Mouse (Mus musculus) thymus, adult 2 months (tissue): ENCODE data around the gene Zglp1. TPM values are rescaled to one million over a fixed set of nuclear protein-coding genes. Genes with fewer than 3 reads are reported as not detected.

Experiments
- DNase-seq: peaks from one replicate; pipeline ENCODE4 v3.0.0; 2021
- H3K27ac ChIP-seq: fragments of 200-500 bp; 2 replicates; pipeline ENCODE4 v1.5.1; 2012; ENCODE audit warnings: low read length, control low read depth; ENCODE audit not compliant: control insufficient read depth, insufficient read depth
- H3K27me3 ChIP-seq: fragments of 200-500 bp; 2 replicates; pipeline ENCODE4 v1.6.1; 2012; ENCODE audit warnings: mild to moderate bottlenecking, low read length, moderate library complexity, mixed read lengths; ENCODE audit not compliant: control insufficient read depth, insufficient read depth
- H3K36me3 ChIP-seq: fragments of 200-500 bp; 2 replicates; pipeline ENCODE4 v1.6.1; 2012; ENCODE audit warnings: mild to moderate bottlenecking, low read length, moderate library complexity; ENCODE audit not compliant: control insufficient read depth, insufficient read depth
- H3K4me1 ChIP-seq: fragments of 200-500 bp; replicated peaks from 2 replicates; pipeline ENCODE4 v1.6.1; 2012; ENCODE audit warnings: low read length; ENCODE audit not compliant: control insufficient read depth, insufficient read depth
- H3K4me3 ChIP-seq: fragments of 200-500 bp; 2 replicates; pipeline ENCODE4 v1.5.1; 2012; ENCODE audit warnings: mild to moderate bottlenecking, low read length, control low read depth, moderate library complexity; ENCODE audit not compliant: control insufficient read depth, insufficient read depth
- CTCF ChIP-seq: fragments of 200-500 bp; IDR thresholded peaks from 2 replicates; pipeline ENCODE4 v1.5.1; 2012; ENCODE audit warnings: mild to moderate bottlenecking, control low read depth, low read length, moderate library complexity, borderline replicate concordance; ENCODE audit not compliant: control insufficient read depth, poor library complexity, insufficient read depth; ENCODE audit errors: extremely low read depth
- POLR2A ChIP-seq: fragments of 200-500 bp; IDR thresholded peaks from 2 replicates; pipeline ENCODE4 v1.6.1; 2012; ENCODE audit warnings: mild to moderate bottlenecking, low read length, control low read depth, moderate library complexity; ENCODE audit not compliant: control insufficient read depth, poor library complexity, insufficient read depth; ENCODE audit errors: extremely low read depth
- WGBS: fragments of 180-500 bp; shearing (Covaris S2); methylation state at CpG from one replicate; pipeline ENCODE4 v1.1.7; 2018; 5-methylcytosine and 5-hydroxymethylcytosine counted together
- polyA plus RNA-seq: library from polyadenylated mRNA; depleted of rRNA; stranded (reverse); fragments of >200 nt; gene quantifications from 2 replicates; pipeline ENCODE4 v1.2.3, GENCODE M21; 2012; rRNA removed

Gene Zglp1
- 0.79 and 1.1 TPM in 2 replicates for polyA plus RNA-seq

DNA sequence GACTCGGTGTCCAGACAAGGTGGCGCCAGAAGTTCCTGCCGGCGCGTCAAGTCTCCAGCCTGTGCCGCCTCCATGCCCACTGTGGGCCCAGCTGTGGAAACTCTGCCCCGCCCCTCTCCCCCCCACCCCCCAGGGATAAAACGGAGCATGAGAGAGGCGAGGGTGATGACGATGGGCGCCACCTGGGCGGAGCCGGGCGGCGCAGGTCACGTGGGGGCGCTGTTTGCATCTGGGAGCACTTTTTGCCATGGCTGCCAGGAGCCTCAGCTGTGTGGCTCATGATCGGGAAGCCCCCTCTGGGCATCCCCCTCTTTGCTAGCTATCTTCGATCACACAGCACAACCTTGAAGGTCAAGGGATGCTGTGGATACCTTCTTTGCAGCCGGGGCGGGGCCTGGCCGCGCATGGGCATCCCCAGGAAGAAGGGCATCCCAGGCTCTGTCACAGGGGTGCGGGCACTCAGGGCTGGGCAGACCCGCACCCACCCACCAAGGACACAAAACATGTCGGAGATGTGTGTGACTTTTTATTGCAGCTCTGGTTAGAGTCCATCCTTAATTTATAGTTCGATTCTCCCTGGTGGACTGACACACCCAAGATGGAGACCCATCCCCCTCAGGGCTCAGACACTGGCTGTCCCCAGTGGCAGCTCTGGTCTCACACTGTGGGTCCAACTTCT lies at the start of gene Zglp1:
Gene Zglp1, minus strand, starts transcription at position 88 of the 679 bp plus-strand sequence.
- no peaks in the 10 kb centered on the region for H3K36me3 ChIP-seq
- H3K27ac ChIP-seq: no peak within 1 kb of the TSS
- 98% methylated on average over 27 of the region's 27 CpGs for WGBS
- no peaks in the 10 kb centered on the region for H3K27me3 ChIP-seq
- DNase-seq: no peak
- no peaks in the 10 kb centered on the region; the same call in 1 of the 2 replicates for H3K4me1 ChIP-seq
- TF ChIP-seq POLR2A (no peak), CTCF (no peak)
- no peak within 1 kb of the TSS for H3K4me3 ChIP-seq

GRCm38 (mm10) chr9:21115105-21115504 lies 48.2 kb upstream of the Zglp1 start:
- no peak for TF ChIP-seq POLR2A
- TF ChIP-seq CTCF: no peak
- Histone ChIP-seq H3K27ac (no peak overlapping the region), H3K4me1 (no peaks in the 10 kb centered on the region), H3K36me3 (no peaks in the 10 kb centered on the region), H3K4me3 (no peak overlapping the region), H3K27me3 (no peaks in the 10 kb centered on the region)
- no peak for DNase-seq
- WGBS: 99% methylated on average over 8 of the region's 8 CpGs

DNA sequence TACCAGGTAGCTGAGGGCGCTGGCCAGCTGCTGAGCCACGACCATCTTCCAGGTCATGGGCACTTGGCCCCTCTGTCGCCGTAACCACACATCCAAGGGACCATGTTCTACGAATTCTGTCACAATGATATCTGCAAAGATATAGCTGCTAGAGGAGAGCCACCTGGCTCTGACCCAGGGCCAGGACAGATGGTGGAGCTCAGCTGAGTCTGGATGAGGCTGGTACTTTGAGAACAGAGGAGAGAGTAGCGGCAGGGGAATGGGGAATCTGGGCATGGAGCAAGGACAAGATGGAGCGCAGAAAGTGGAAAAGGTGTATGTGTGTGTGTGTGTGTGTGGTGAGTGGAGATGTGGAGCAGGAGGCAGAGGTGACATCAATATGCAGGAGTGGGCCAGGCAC lies 47.3 kb upstream of the Zglp1 start:
- Histone ChIP-seq H3K36me3 (no peaks in the 10 kb centered on the region), H3K4me1 (no peaks in the 10 kb centered on the region), H3K27me3 (no peaks in the 10 kb centered on the region), H3K4me3 (no peak overlapping the region), H3K27ac (no peak overlapping the region)
- no peak for TF ChIP-seq CTCF
- TF ChIP-seq POLR2A: no peak
- DNase-seq: no peak
- 95% methylated on average over 7 of the region's 7 CpGs for WGBS

DNA sequence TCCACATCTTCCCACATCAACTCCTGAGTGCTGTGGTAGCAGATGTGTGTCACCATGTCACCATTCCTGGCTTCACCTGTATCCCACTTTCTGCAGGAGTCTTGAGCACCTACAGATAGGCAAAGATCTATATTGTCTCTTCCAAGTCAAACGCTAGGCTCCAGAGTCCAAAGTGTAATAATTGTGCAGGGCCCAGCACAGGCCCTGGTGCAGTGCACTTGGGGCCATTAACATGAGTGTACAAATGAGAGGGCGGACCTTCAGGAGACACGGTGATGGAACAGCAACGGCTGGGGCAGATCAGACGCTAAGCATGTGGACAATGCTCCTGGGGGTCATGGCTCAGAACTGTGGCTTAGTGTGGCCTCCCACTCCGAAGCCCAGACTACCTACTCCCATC lies 46.9 kb upstream of the Zglp1 start:
- Histone ChIP-seq H3K27ac (no peak overlapping the region), H3K4me1 (no peaks in the 10 kb centered on the region), H3K27me3 (no peaks in the 10 kb centered on the region), H3K4me3 (no peak overlapping the region), H3K36me3 (no peaks in the 10 kb centered on the region)
- 96% methylated on average over 6 of the region's 6 CpGs for WGBS
- TF ChIP-seq POLR2A: no peak
- TF ChIP-seq CTCF: no peak
- DNase-seq: no peak

DNA sequence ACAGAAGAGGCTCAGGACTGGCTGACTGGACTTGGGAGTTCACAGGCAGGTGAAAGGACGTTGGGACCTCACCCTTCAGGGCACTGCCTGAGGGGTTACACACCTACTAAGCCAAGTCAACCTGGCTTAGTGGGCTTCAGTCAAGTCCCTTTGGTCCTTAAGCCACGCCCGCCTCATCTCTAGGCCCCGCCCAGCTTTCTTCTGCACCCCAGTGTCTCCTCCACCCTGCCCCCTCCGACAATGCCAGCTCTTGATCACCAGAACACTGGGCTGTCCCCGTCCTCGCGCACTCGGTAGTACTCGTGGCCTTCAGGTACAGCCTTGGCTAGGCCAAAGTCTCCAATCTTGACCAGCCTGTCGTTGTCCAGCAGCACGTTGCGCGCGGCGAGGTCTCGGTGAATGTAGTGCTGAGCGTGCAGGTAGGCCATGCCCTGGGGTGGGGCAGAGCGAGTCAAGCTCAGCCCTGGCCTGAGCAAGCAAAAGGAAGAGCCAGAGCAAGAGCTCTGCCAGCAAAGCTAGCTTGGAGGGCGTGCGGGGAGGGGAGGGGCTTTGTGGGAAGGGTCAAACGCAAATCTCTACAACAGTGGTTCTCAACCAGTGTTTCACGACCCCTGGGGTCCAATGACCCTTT lies 40.8 kb upstream of the Zglp1 start:
- no peaks in the 10 kb centered on the region for H3K36me3 ChIP-seq
- no peak for DNase-seq
- TF ChIP-seq POLR2A (no peak), CTCF (no peak)
- H3K27ac ChIP-seq: no peak overlapping the region
- H3K4me1 ChIP-seq: no peaks in the 10 kb centered on the region
- H3K4me3 ChIP-seq: no peak overlapping the region
- no peaks in the 10 kb centered on the region for H3K27me3 ChIP-seq
- WGBS: 95% methylated on average over 23 of the region's 23 CpGs

GRCm38 (mm10) chr9:21105760-21106564 lies 39.1 kb upstream of the Zglp1 start:
- no peaks in the 10 kb centered on the region for H3K36me3 ChIP-seq

More at GRCm38 (mm10) chr9:21105760-21106564, 39.1 kb upstream of the Zglp1 start:
- no peak overlapping the region for H3K4me3 ChIP-seq
- H3K27ac ChIP-seq: no peak overlapping the region
- H3K27me3 ChIP-seq: no peaks in the 10 kb centered on the region
- no peaks in the 10 kb centered on the region for H3K4me1 ChIP-seq
- DNase-seq: no peak
- no peak for TF ChIP-seq CTCF
- no peak for TF ChIP-seq POLR2A
- 92% methylated on average over 5 of the region's 5 CpGs for WGBS
